Mouse (Mus musculus) mature B cell (primary cell): ENCODE measurements at regions not wholly inside any gene's neighbourhood (a gene's known extent, or its start where the extent isn't known, plus 50 kb on each side); places are given as distances from the start of the nearest gene placed in this dataset.

ENCODE experiments used
- in situ Hi-C: fragments of 300-500 bp; cut with MboI; formaldehyde crosslinking; loops from 2 replicates; pipeline ENCODE4 v1.14.3; 2019

- in situ Hi-C loops, result no loop called here
Measured at GRCm38 (mm10) chr12:25232358-25233026, 135.6 kb upstream of the Id2 start.

GRCm38 (mm10) chr12:25228708-25229107 is 131.8 kb upstream of the Id2 start:
- in situ Hi-C loops, result no loop called here

GRCm38 (mm10) chr12:25227736-25228135 is 130.8 kb upstream of the Id2 start:
- in situ Hi-C loops, result no loop called here

GRCm38 (mm10) chr12:25224644-25225043 is 127.7 kb upstream of the Id2 start:
- in situ Hi-C loops, result no loop called here

GRCm38 (mm10) chr12:25224201-25224600 is 127.3 kb upstream of the Id2 start:
- in situ Hi-C loops, result no loop called here

GRCm38 (mm10) chr12:25223539-25223938 is 126.6 kb upstream of the Id2 start:
- in situ Hi-C loops, result no loop called here

GRCm38 (mm10) chr12:25220780-25221106 is 123.8 kb upstream of the Id2 start:
- in situ Hi-C loops, result no loop called here

- in situ Hi-C loops, result no loop called here
Measured at GRCm38 (mm10) chr12:25220096-25220779, 123.3 kb upstream of the Id2 start.

GRCm38 (mm10) chr12:25219546-25219945 is 122.6 kb upstream of the Id2 start:
- in situ Hi-C loops, result no loop called here

GRCm38 (mm10) chr12:25216792-25217516 is 120.0 kb upstream of the Id2 start:
- in situ Hi-C loops, result no loop called here

- in situ Hi-C loops, result no loop called here
Measured at GRCm38 (mm10) chr12:25215266-25215665, 118.3 kb upstream of the Id2 start.

GRCm38 (mm10) chr12:25213782-25214478 is 117.0 kb upstream of the Id2 start:
- in situ Hi-C loops, result no loop called here

GRCm38 (mm10) chr12:25211331-25211730 is 114.4 kb upstream of the Id2 start:
- in situ Hi-C loops, result no loop called here

- in situ Hi-C loops, result no loop called here
Measured at GRCm38 (mm10) chr12:25210597-25210996, 113.7 kb upstream of the Id2 start.

GRCm38 (mm10) chr12:25209333-25209728 is 112.4 kb upstream of the Id2 start:
- in situ Hi-C loops, result no loop called here

GRCm38 (mm10) chr12:25208670-25209332 is 111.9 kb upstream of the Id2 start:
- in situ Hi-C loops, result no loop called here

- in situ Hi-C loops, result no loop called here
Measured at GRCm38 (mm10) chr12:25203371-25204067, 106.6 kb upstream of the Id2 start.

GRCm38 (mm10) chr12:25200161-25200560 is 103.2 kb upstream of the Id2 start:
- in situ Hi-C loops, result no loop called here

- in situ Hi-C loops, result no loop called here
Measured at GRCm38 (mm10) chr12:25197757-25198156, 100.8 kb upstream of the Id2 start.

GRCm38 (mm10) chr12:25196022-25196421 is 99.1 kb upstream of the Id2 start:
- in situ Hi-C loops, result no loop called here

GRCm38 (mm10) chr12:25192216-25192615 is 95.3 kb upstream of the Id2 start:
- in situ Hi-C loops, result no loop called here
